In genomic region chr17:46628471-46628790, GRCm38 (mm10) we compare ENCODE assay signal across 8 mouse cellular contexts. TPM values are rescaled to one million over a fixed set of nuclear protein-coding genes. Genes with fewer than 3 reads are reported as not detected.
DNase-seq lines count a peak whose midpoint lies in the region; ATAC-seq and TF ChIP-seq lines count a peak whose summit lies in the region.

No protein-coding gene starts in this region.

- H3K4me2 ChIP-seq in limb, embryonic 12.5 days = peak overlapping the region; percentile 91
- H3K4me2 ChIP-seq in neural tube, embryonic 15.5 days = peak overlapping the region; percentile 84

- H3K27me3 ChIP-seq in testis, adult 2 months (ENCODE audit: control insufficient read depth, insufficient read depth, low read length) = no peaks in the 10 kb centered on the region
- H3K27me3 ChIP-seq in limb, embryonic 12.5 days = no peaks in the 10 kb centered on the region
- no peaks in the 10 kb centered on the region for H3K27me3 ChIP-seq in neural tube, embryonic 15.5 days (replicated peaks)

- no peak for TF ChIP-seq CTCF in testis, adult 2 months (IDR thresholded peaks at IDR 0.05; ENCODE audit: control insufficient read depth, insufficient read depth, insufficient replicate concordance, low read depth, low read length)

- peak overlapping the region; percentile 73 for H3K4me3 ChIP-seq in testis, adult 2 months (ENCODE audit: control insufficient read depth, low read depth, low read length)
- H3K4me3 ChIP-seq in limb, embryonic 12.5 days (replicated peaks) = peak overlapping the region; percentile 98
- H3K4me3 ChIP-seq in neural tube, embryonic 15.5 days (replicated peaks) = peak overlapping the region; percentile 97

- WGBS in limb, embryonic 12.5 days = under 1% methylated on average over 13 of the region's 13 CpGs
- 1% methylated on average over 13 of the region's 13 CpGs for WGBS in neural tube, embryonic 15.5 days

- no peak overlapping the region for H3K27ac ChIP-seq in testis, adult 2 months (ENCODE audit: control insufficient read depth, insufficient read depth, low read depth, low read length)
- peak overlapping the region; percentile 96 for H3K27ac ChIP-seq in limb, embryonic 12.5 days
- H3K27ac ChIP-seq in neural tube, embryonic 15.5 days (replicated peaks) = peak overlapping the region; percentile 91

- no peaks in the 10 kb centered on the region for H3K36me3 ChIP-seq in testis, adult 2 months (ENCODE audit: control insufficient read depth, insufficient read depth, low read length)
- H3K36me3 ChIP-seq in limb, embryonic 12.5 days = peaks cover 20% of the 10 kb centered on the region
- peaks cover 25% of the 10 kb centered on the region for H3K36me3 ChIP-seq in neural tube, embryonic 15.5 days

- peaks cover 14% of the 10 kb centered on the region for H3K4me1 ChIP-seq in testis, adult 2 months (ENCODE audit: control insufficient read depth, insufficient read depth, low read length)
- H3K4me1 ChIP-seq in limb, embryonic 12.5 days (replicated peaks) = peaks cover 69% of the 10 kb centered on the region
- peaks cover 55% of the 10 kb centered on the region for H3K4me1 ChIP-seq in neural tube, embryonic 15.5 days

- H3K9me3 ChIP-seq in limb, embryonic 12.5 days = no peaks in the 10 kb centered on the region
- no peaks in the 10 kb centered on the region for H3K9me3 ChIP-seq in neural tube, embryonic 15.5 days (replicated peaks)

- DNase-seq in cerebellum, postnatal 14 days = peak; percentile 56 to 70
- no peak for DNase-seq in cerebellum, postnatal 25 days
- DNase-seq in testis, postnatal 14 days (ENCODE audit: low spot score) = no peak
- DNase-seq in right cerebral cortex, adult 2 months (ENCODE audit: low spot score in 2 of 2) = no peak
- DNase-seq in right cerebral cortex, postnatal 10 days (ENCODE audit: low spot score in 2 of 2) = no peak

- peak overlapping the region; percentile 99 for H3K9ac ChIP-seq in limb, embryonic 12.5 days (replicated peaks)
- peak overlapping the region; percentile 97 for H3K9ac ChIP-seq in neural tube, embryonic 15.5 days (replicated peaks)

- ATAC-seq in limb, embryonic 12.5 days (ENCODE audit: insufficient number of reproducible peaks, insufficient read depth, low FRiP score, low TSS enrichment, low read depth) = no peak
- ATAC-seq in neural tube, embryonic 15.5 days (ENCODE audit: low FRiP score) = peak; percentile 21; the same call in 1 of the 2 replicates

- TF ChIP-seq POLR2A in testis, adult 2 months (IDR thresholded peaks at IDR 0.05; ENCODE audit: control insufficient read depth, low read depth, low read length) = no peak

RNA-seq across cellular contexts. Expression of gene Ptk7, which starts 0.9 kb away (rescaled TPM):
- 3.1 and 3.2 TPM in 2 replicates for polyA plus RNA-seq in testis, adult 2 months (2012; rRNA removed)
- polyA plus RNA-seq in limb, embryonic 12.5 days (2016; fragmentation: Nextera tagmentation; extraction: Ambion mirVana) = 156 and 165 TPM in 2 replicates
- polyA plus RNA-seq in neural tube, embryonic 15.5 days (2015; fragmentation: Nextera tagmentation; extraction: Ambion mirVana) = 29.3 and 41.7 TPM in 2 replicates

RNA-seq across cellular contexts. Expression of gene Klc4, which starts 17.4 kb away (rescaled TPM):
- 20.7 and 22.7 TPM in 2 replicates for polyA plus RNA-seq in testis, adult 2 months (2012; rRNA removed)
- 27.2 and 27.6 TPM in 2 replicates for polyA plus RNA-seq in limb, embryonic 12.5 days (2016; fragmentation: Nextera tagmentation; extraction: Ambion mirVana)
- 31.8 and 32.3 TPM in 2 replicates for polyA plus RNA-seq in neural tube, embryonic 15.5 days (2015; fragmentation: Nextera tagmentation; extraction: Ambion mirVana)

RNA-seq across cellular contexts. Expression of gene Mrpl2, which starts 17.6 kb away (rescaled TPM):
- polyA plus RNA-seq in testis, adult 2 months (2012; rRNA removed) = 25.5 and 33.7 TPM in 2 replicates
- polyA plus RNA-seq in limb, embryonic 12.5 days (2016; fragmentation: Nextera tagmentation; extraction: Ambion mirVana) = 99.5 and 112 TPM in 2 replicates
- polyA plus RNA-seq in neural tube, embryonic 15.5 days (2015; fragmentation: Nextera tagmentation; extraction: Ambion mirVana) = 64.9 and 80.5 TPM in 2 replicates

RNA-seq across cellular contexts. Expression of gene Cul7, which starts 21.7 kb away (rescaled TPM):
- 6.7 and 7.6 TPM in 2 replicates for polyA plus RNA-seq in testis, adult 2 months (2012; rRNA removed)
- 56.1 and 60.1 TPM in 2 replicates for polyA plus RNA-seq in limb, embryonic 12.5 days (2016; fragmentation: Nextera tagmentation; extraction: Ambion mirVana)
- 37.1 and 40.1 TPM in 2 replicates for polyA plus RNA-seq in neural tube, embryonic 15.5 days (2015; fragmentation: Nextera tagmentation; extraction: Ambion mirVana)

RNA-seq across cellular contexts. Expression of gene Rrp36, which starts 45.7 kb away (rescaled TPM):
- 11.2 and 12.5 TPM in 2 replicates for polyA plus RNA-seq in testis, adult 2 months (2012; rRNA removed)
- 68.8 and 70.0 TPM in 2 replicates for polyA plus RNA-seq in limb, embryonic 12.5 days (2016; fragmentation: Nextera tagmentation; extraction: Ambion mirVana)
- polyA plus RNA-seq in neural tube, embryonic 15.5 days (2015; fragmentation: Nextera tagmentation; extraction: Ambion mirVana) = 53.5 and 59.1 TPM in 2 replicates

Comparison
In these comparisons a context has a peak if more than half of its experiments do, and no peak if none do; other contexts are left out.
1. DNase-seq: peak in cerebellum, postnatal 14 days (2 of 2); none in cerebellum, postnatal 25 days (0 of 2), testis, postnatal 14 days (single experiment), right cerebral cortex, adult 2 months (0 of 2) and right cerebral cortex, postnatal 10 days (0 of 2).
2. Peak in every context shown above with its lines, with median percentiles within 50 percentile points of each other: H3K4me3 ChIP-seq.